Mouse (Mus musculus) heart, embryonic 10.5 days (tissue): ENCODE data around the gene Agr3. TPM values are rescaled to one million over a fixed set of nuclear protein-coding genes. Genes with fewer than 3 reads are reported as not detected.

Experiments
- DNase-seq: peaks from one replicate; pipeline ENCODE4 v3.0.0-alpha.2; 2017; ENCODE audit warnings: low spot score
- H3K27ac ChIP-seq: fragments of 300-500 bp; sonication (generic); 2 replicates; pipeline ENCODE4 v1.5.1; 2016; ENCODE audit warnings: mild to moderate bottlenecking
- H3K27me3 ChIP-seq: fragments of 300-500 bp; sonication (generic); 2 replicates; pipeline ENCODE4 v1.6.1; 2016; ENCODE audit warnings: mild to moderate bottlenecking; ENCODE audit not compliant: poor library complexity, insufficient read depth, severe bottlenecking
- H3K36me3 ChIP-seq: fragments of 300-500 bp; sonication (generic); 2 replicates; pipeline ENCODE4 v1.6.1; 2016; ENCODE audit warnings: mild to moderate bottlenecking, moderate library complexity
- H3K4me1 ChIP-seq: fragments of 300-500 bp; sonication (generic); 2 replicates; pipeline ENCODE4 v1.6.1; 2016; ENCODE audit warnings: mild to moderate bottlenecking
- H3K4me3 ChIP-seq: fragments of 300-500 bp; sonication (generic); 2 replicates; pipeline ENCODE4 v1.5.1; 2016; ENCODE audit warnings: mild to moderate bottlenecking, moderate library complexity
- H3K9me3 ChIP-seq: fragments of 300-500 bp; sonication (generic); 2 replicates; pipeline ENCODE4 v1.6.1; 2016; ENCODE audit warnings: mild to moderate bottlenecking, moderate library complexity
- WGBS: fragments of 180-500 bp; shearing (Covaris S2); methylation state at CpG from one replicate; pipeline ENCODE4 v1.1.7; 2016; 5-methylcytosine and 5-hydroxymethylcytosine counted together
- polyA plus RNA-seq: library from polyadenylated mRNA; unstranded; fragments of >200 nt; fragmentation: Nextera tagmentation; extraction: Ambion mirVana; gene quantifications from 2 replicates; pipeline ENCODE4 v1.2.1, GENCODE M21; 2016

The Agr3 gene
- polyA plus RNA-seq, 1 experiment from 2014 or later: not detected

DNA sequence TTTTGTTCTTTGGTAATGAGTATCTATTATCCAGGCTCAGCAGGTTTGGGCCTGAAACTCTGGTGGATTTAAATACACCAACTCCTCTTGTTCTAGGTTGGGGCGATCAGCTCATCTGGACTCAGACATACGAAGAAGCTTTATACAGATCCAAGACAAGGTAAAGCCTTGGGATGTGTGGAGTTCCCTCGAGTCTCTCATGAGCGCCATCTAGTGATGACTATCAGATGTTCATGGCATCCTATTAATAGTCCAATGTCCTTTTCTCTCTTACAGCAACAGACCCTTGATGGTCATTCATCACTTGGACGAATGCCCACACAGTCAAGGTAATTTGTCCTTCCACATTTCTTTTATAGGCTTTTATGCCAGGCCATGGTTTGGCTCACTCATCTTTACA is 70.4 kb downstream of the Agr3 start:
- no peaks in the 10 kb centered on the region for H3K27me3 ChIP-seq
- no peak overlapping the region for H3K27ac ChIP-seq
- no peak overlapping the region for H3K4me3 ChIP-seq
- WGBS: 29% methylated on average over 5 of the region's 5 CpGs
- H3K4me1 ChIP-seq: no peaks in the 10 kb centered on the region
- no peaks in the 10 kb centered on the region for H3K36me3 ChIP-seq
- H3K9me3 ChIP-seq: no peaks in the 10 kb centered on the region
- DNase-seq: no peak

Other genes with a start within 250 kb of the Agr3 start
- not detected in 2 replicates for gene Agr2, start 67.3 kb downstream of the Agr3 start, polyA plus RNA-seq
- 72.7 and 75.8 TPM in 2 replicates for gene Tspan13, start 116.9 kb downstream of the Agr3 start, polyA plus RNA-seq
- gene Ankmy2, start 231.5 kb downstream of the Agr3 start, polyA plus RNA-seq: 24.1 and 27.0 TPM in 2 replicates
- 222 and 241 TPM in 2 replicates for gene Bzw2, start 232.5 kb downstream of the Agr3 start, polyA plus RNA-seq